Mouse (Mus musculus): ENCODE data around the gene Cmbl.

Gene Cmbl

DNA sequence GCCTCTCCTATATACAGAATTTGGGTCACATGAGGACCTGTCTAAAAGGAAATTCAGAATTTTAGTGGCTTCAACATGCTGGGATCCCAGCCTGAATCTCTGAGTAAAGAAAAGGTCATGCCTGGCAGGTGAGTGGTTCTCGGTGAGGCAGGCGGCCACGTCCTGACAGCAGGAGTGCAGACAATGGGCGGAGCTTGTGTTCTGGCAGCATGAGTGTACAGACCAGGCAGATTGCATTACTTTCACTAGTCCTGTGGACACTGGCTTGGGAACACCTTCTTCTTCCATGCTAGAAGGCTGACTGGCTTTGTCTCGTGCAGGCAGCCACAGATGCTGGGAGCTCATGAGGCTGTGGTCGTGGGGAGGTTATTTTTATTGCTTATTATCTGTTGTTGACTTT, 41.6 kb downstream of the Cmbl start:
- in situ Hi-C loops (cut with MboI; ENCODE audit: unreplicated experiment in 2 of 2) = loop anchor here (10.0 to 25.0 kb wide), 5 partner anchors 628 to 1130 kb away; no protein-coding TSS in a partner anchor

DNA sequence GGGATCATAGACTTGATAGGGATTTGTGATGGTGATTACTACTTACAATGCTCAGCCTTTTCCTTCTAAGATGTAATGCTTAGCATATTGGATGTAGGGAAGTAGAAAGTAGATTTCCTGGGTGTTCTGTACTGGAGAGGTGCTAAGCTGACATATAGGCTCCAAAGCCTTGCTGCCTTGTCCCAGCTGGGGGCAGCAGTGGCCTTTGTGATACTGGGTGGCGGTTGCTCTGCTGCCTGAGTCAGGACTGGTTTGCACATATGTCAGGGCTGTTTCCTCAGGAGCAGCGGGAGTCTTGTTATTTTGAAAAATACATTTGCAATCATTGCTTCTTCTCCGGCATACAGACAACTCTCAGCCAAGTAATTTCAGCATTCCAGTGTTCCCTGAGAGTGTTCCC, 45.8 kb downstream of the Cmbl start:
- in situ Hi-C loops (cut with MboI; ENCODE audit: unreplicated experiment in 2 of 2) = loop anchor here (10.0 to 25.0 kb wide), 7 partner anchors 394 to 1126 kb away; partner anchors contain the start of gene Sema5a (in 1 of the 2)

DNA sequence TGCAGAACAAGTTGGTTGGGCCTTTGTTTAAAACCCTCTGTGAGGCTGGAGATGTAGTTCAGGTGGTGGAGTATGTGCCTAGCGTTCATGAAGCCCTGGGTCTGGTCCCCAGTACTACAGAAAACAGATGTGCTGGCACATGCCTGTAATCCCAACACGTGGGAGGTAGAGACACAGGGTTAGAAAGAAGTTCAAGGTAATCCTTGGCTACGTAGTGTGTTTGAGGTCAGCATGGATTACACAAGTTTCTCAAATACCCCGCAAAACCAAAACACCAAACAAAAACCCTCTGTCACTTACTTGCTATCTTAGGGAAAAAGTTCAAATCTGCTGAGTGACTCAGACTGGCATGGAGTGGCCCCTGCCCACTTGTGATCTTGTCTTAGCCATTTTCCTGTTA, 46.8 kb downstream of the Cmbl start:
- in situ Hi-C loops (cut with MboI; ENCODE audit: unreplicated experiment in 2 of 2) = loop anchor here (10.0 to 25.0 kb wide), 7 partner anchors 393 to 1125 kb away; partner anchors contain the start of gene Sema5a (in 1 of the 2)

DNA sequence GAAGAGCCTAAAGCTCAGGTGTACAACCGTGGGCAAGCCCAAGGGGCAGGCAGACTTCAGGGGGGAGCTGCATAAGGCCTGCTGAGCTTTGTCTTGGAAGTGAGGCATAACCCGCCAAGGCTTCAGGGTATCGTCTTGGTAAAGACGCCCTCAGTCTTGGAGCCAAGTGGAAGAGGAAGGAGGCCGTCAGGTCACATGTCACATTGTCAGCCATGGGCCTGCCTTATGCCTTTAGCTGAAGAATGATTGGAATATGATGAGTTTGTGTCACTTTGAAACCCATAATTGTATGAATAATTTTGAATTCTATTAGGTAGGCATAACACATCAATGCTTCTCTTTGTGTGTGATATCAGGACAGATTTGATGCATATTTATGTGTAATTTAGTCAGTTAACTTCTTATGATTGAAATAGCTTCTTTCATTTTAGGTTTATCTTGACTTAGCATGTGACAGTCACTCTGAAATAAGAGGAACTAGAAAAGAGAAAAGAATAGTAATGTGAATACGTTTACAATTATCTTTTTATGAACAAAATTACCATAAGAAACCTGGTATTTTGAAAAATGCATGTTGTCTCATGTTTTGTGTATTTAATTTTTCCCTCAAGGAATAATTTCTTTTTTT, 48.8 kb downstream of the Cmbl start:
- in situ Hi-C loops (cut with MboI; ENCODE audit: unreplicated experiment in 2 of 2) = loop anchor here (10.0 to 25.0 kb wide), 7 partner anchors 391 to 1123 kb away; partner anchors contain the start of gene Sema5a (in 1 of the 2)

DNA sequence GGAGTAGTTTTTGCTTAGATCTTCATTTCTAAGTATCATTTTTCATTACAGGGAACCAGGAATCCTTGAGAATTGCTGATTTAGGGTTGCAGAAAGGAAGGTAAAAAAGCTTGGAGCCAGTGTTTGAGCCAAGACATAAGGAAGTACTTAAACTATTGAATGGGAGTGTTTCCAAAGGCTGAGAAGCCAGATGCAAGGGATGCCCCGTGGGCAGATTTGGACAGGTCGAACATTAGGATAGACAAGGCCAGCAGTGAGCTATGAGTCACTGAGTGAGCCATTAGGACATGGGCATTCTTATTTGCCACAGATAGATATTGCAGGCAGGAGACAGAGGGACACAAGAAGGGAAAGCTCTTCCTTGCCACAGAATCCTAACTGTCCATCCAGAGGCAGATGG, 49.5 kb downstream of the Cmbl start:
- in situ Hi-C loops (cut with MboI; ENCODE audit: unreplicated experiment in 2 of 2) = loop anchor here (10.0 to 25.0 kb wide), 7 partner anchors 390 to 1123 kb away; partner anchors contain the start of gene Sema5a (in 1 of the 2)

DNA sequence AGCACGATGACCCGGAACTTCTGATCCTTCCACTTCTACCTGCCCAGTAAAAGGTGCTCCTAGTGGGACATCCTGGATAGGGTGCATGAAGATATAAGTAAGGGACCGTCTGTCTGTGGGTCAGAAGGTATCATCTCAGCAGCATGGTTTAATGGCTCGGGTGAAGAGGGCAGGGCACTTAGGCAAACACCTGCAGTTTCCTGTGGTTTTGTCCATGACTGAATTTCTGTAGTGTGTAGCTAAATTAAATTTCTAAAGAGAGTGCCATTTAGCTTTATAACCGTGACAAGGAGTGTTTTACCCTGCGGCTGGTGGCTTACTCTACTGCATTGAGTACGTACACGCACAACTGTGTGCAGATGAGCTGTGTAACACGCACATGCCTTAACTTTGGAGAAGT, 52.1 kb downstream of the Cmbl start:
- in situ Hi-C loops (cut with MboI; ENCODE audit: unreplicated experiment in 2 of 2) = loop anchor here (10.0 to 25.0 kb wide), 7 partner anchors 388 to 1120 kb away; partner anchors contain the start of gene Sema5a (in 1 of the 2)

DNA sequence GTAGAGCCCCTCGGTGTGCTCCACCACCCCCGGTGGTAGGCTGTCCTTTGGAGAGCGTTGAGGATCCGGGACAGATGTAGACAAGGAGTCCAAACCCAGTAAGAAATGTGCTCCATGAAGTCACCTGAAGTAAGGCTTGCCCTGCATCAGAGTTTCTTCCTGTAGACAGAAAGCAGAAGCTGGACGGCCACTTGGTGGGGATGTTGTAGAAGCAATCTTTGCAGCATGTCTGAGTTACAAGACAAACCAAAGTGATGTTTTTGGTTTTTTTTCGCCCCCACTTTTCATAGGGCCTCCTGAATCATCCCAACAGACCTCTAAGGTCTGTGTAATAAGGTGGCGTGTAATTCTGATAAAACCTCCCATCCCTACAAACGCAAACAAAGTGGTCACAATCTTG, 54.3 kb downstream of the Cmbl start:
- in situ Hi-C loops (cut with MboI; ENCODE audit: unreplicated experiment in 2 of 2) = loop anchor here (10.0 to 25.0 kb wide), 7 partner anchors 385 to 1118 kb away; partner anchors contain the start of gene Sema5a (in 1 of the 2)

DNA sequence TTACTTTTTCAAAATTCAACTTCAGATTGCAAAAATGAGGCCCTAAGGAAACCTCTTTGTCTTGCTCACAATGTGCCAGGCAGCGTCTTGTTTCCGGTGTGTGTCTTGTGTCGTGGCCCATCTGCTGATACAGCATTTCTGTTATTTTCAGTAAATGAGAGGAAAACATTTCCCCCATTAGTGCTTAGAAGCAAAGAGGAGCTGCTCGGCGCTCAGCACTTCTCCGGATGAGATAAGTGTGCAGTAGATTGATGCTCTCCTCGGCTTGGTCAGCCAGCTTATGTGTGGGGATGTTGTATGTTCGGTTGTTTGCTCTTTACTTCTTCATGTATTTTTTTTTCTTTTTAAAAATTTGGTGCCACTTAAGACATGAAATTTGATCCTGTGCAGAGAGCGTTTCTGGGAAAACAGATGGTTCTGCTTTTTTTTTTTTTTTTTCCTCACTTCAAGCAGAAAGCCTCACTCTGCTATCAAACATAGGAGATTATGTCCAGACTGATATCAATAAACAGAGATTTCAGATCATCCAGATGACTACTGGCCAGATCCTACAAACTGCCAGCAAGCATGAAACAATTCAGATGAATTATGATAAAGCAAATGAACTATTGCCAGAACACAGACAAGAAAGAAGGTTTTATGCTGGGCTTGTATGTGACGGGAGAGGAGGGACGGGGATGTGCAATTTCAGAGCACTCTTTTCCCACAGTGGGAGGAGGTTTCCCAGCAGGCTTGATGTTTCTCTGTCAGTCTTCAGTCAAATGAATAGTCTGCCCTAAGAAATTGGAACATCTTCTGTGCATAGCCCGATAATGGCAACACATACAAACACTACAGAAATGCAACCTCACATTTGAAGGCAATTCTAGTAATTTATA, 62.3 kb downstream of the Cmbl start:
- in situ Hi-C loops (cut with MboI; ENCODE audit: unreplicated experiment in 2 of 2) = no loop called here

DNA sequence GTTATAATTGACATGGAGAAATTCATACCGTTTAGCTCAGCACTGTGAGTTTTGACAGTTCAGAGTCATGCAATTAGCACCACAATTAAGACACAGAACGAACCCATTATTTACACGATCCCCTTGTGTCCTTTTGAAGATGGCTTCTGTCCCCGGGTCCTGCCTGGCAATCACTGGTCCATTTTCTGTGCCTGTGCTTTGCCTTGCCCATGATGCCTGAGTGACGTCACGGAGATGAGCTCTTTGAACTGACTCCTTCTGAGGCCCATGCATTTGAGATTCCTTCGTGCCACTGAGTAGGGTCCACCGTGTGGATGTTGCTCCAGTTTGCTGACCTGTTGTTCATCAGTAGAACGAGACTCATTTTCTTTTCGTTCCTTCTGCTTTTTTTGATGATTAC, 63.0 kb downstream of the Cmbl start:
- in situ Hi-C loops (cut with MboI; ENCODE audit: unreplicated experiment in 2 of 2) = no loop called here

DNA sequence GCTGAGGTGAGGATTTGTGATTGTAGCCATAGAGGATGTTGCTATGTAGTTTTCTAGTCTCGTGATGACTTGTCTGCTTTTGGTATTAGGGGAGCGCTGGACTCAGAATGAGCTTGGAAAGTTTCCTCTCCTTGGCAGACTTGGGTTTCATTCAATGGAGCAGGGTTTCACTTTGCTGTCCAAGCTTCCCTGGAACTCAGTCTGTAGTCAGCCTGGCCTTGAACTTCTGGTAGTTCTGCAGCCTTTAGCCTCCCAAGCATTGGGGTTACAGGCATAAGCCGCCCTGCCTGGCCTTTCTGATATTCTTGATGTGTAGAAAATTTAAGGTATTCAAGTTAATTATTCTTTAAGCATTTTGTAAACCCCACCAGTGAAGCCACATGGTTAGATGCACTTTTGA, 64.4 kb downstream of the Cmbl start:
- in situ Hi-C loops (cut with MboI; ENCODE audit: unreplicated experiment in 2 of 2) = no loop called here

DNA sequence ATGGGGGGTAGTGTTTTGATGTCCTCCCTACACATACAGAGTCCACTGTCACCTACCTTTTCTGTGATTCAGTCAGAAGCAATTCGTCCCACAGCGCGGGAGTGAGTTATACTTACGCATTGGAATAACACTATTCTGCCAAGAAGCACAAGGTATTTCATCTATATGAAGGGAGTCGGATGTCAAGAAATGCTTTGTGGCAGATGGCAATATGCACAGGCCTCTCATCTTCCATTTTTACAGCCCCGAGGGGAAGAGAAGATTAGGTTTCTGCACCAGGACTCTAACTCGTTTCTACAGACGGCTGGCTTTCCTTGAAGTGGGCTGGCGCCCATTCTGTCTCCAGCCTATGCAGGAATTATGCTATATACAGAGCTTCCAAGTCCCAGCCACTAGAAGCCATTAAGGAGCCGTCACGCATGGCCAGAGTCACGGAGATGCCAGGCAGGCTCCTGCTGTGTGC, 66.2 kb downstream of the Cmbl start:
- in situ Hi-C loops (cut with MboI; ENCODE audit: unreplicated experiment in 2 of 2) = no loop called here

DNA sequence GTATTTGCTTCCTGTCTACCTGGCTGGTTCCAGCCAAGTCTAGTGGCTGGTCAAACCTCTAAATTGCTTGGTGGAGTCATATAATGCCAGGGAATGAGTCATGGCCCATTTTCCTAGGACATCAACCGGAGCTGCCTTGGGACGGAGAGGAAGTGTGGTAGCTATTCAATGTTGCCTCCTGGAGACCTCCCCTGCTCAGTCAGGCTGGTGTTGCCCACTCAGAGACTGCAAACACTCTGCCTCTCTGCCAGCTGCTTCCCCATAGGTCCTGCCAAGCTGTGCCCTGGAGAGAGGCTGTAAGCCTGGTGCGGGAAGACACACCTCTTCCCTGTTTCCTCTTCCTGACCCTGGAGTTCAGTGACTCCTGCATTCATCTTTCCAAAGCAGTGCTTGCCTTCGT, 67.3 kb downstream of the Cmbl start:
- in situ Hi-C loops (cut with MboI; ENCODE audit: unreplicated experiment in 2 of 2) = no loop called here

DNA sequence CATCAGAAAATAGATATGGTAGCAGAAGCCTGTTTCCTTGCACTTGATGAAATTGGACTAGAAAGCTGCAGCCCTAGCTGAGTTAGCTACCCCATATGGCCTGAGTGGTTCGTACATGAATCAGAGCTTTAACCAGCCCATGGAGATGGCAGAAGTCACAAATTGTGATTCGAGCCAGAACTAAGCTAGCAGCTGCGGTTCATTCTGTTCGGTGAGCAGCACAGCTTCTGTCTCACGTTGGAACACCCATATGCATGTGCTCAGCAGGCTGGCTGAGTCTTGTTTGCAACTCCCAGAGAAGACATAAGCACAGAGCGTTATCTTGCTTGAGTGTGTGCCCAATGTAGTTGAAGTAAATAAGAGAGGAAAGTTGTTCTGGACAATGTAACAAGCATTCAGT, 69.4 kb downstream of the Cmbl start:
- in situ Hi-C loops (cut with MboI; ENCODE audit: unreplicated experiment in 2 of 2) = no loop called here

DNA sequence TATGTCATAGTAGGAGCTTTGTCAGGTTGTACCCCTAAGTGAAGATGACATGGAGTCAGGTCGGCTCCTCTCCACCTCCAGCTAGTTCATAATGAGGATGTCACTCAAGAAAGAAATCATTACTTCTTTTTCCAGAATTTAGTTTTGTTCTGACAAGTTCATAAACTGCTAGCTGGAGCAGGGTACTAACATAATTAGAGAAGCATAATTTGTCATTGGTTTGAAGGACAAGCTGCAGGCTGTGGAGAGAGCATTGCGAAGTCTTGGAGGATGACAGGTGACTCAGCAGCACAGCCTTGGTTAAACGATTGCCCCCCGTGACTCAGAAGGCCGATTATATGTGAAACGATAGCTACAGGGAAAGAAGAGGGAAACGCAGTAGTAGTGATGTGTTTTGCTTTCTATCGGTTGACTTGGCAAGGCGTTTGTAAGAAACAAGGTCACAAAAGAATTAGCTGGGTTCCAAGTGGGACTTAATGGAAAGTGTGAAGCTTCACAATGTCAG, 71.0 kb downstream of the Cmbl start:
- in situ Hi-C loops (cut with MboI; ENCODE audit: unreplicated experiment in 2 of 2) = no loop called here
